ENCODE assay signal across 8 mouse cellular contexts in the genomic region with DNA sequence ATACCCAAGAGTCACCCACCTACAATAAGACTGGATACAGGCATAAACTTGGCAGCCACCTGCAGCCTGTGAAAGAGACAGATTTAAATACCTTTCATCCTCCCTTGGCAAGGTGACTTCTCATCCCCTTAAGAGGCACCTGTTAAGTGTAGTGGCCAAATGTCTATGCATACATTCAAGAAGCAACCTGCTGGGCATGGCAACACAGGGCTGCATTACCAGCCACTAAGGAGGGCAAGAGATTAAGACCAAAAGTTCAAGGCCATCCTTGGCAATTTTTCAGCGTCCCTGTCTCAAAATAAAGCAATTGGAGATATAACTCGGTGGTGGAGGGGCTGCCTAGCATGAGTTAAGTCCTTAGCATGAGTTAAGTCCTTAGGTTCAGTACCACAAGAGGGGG. TPM values are rescaled to one million over a fixed set of nuclear protein-coding genes. Genes with fewer than 3 reads are reported as not detected.
DNase-seq lines count a peak whose midpoint lies in the region; ATAC-seq and TF ChIP-seq lines count a peak whose summit lies in the region.

No protein-coding gene starts in this region.

- no peak for ATAC-seq in kidney, postnatal 0 days (replicated peaks; ENCODE audit: low FRiP score, low read depth)
- ATAC-seq in embryonic facial prominence, embryonic 13.5 days (ENCODE audit: insufficient number of reproducible peaks, insufficient read depth, low FRiP score, low TSS enrichment, low read depth), result no peak
- no peak for ATAC-seq in intestine, embryonic 15.5 days
- ATAC-seq in erythroid progenitor cell, adult 5-6 weeks (replicated peaks; ENCODE audit: low FRiP score, poor library complexity, severe bottlenecking), result no peak

- H3K27me3 ChIP-seq in kidney, postnatal 0 days (ENCODE audit: insufficient read depth, low read length), result no peaks in the 10 kb centered on the region
- H3K27me3 ChIP-seq in embryonic facial prominence, embryonic 13.5 days, result no peaks in the 10 kb centered on the region
- no peaks in the 10 kb centered on the region for H3K27me3 ChIP-seq in intestine, embryonic 15.5 days (replicated peaks)

- no peaks in the 10 kb centered on the region for H3K9me3 ChIP-seq in kidney, postnatal 0 days (replicated peaks; ENCODE audit: low read length)
- no peaks in the 10 kb centered on the region for H3K9me3 ChIP-seq in embryonic facial prominence, embryonic 13.5 days
- no peaks in the 10 kb centered on the region for H3K9me3 ChIP-seq in intestine, embryonic 15.5 days

- peaks cover 8% of the 10 kb centered on the region; the same call in 1 of the 2 replicates for H3K4me1 ChIP-seq in kidney, postnatal 0 days (replicated peaks; ENCODE audit: insufficient read depth, low read length)
- H3K4me1 ChIP-seq in embryonic facial prominence, embryonic 13.5 days, result peaks cover 21% of the 10 kb centered on the region
- H3K4me1 ChIP-seq in intestine, embryonic 15.5 days (replicated peaks), result peaks cover 20% of the 10 kb centered on the region

- H3K4me3 ChIP-seq in kidney, postnatal 0 days (replicated peaks; ENCODE audit: low read depth, low read length), result peak overlapping the region; percentile 77
- peak overlapping the region; percentile 69 for H3K4me3 ChIP-seq in embryonic facial prominence, embryonic 13.5 days
- peak overlapping the region; percentile 88 for H3K4me3 ChIP-seq in intestine, embryonic 15.5 days (replicated peaks)

- no peak for DNase-seq in kidney, postnatal 0 days (ENCODE audit: low spot score)
- DNase-seq in kidney, postnatal 25 days, result no peak
- DNase-seq in naive thymus-derived CD4-positive, alpha-beta T cell, adult 2 months (ENCODE audit: low read depth), result peak; percentile 27
- no peak for DNase-seq in left cerebral cortex, adult 11 months (ENCODE audit: low spot score)
- DNase-seq in cerebellum, postnatal 36 days, result no peak

- 16% methylated on average over 2 of the region's 2 CpGs for WGBS in kidney, postnatal 0 days
- 18% methylated on average over 2 of the region's 2 CpGs for WGBS in embryonic facial prominence, embryonic 13.5 days
- 15% methylated on average over 2 of the region's 2 CpGs for WGBS in intestine, embryonic 15.5 days

- H3K4me2 ChIP-seq in kidney, postnatal 0 days (ENCODE audit: low read length), result peak overlapping the region; percentile 92
- peak overlapping the region; percentile 92 for H3K4me2 ChIP-seq in embryonic facial prominence, embryonic 13.5 days
- H3K4me2 ChIP-seq in intestine, embryonic 15.5 days (replicated peaks), result peak overlapping the region; percentile 82

- no peak for TF ChIP-seq CTCF in kidney, postnatal 0 days (IDR thresholded peaks at IDR 0.05; ENCODE audit: low read depth)

- peak overlapping the region; percentile 79; the same call in 1 of the 2 replicates for H3K9ac ChIP-seq in kidney, postnatal 0 days (ENCODE audit: low read depth, low read length)
- peak overlapping the region; percentile 83 for H3K9ac ChIP-seq in embryonic facial prominence, embryonic 13.5 days
- H3K9ac ChIP-seq in intestine, embryonic 15.5 days, result peak overlapping the region; percentile 66

- peaks cover 21% of the 10 kb centered on the region for H3K36me3 ChIP-seq in kidney, postnatal 0 days (ENCODE audit: insufficient read depth, low read length)
- peaks cover 66% of the 10 kb centered on the region for H3K36me3 ChIP-seq in embryonic facial prominence, embryonic 13.5 days
- H3K36me3 ChIP-seq in intestine, embryonic 15.5 days, result peaks cover 39% of the 10 kb centered on the region

- H3K27ac ChIP-seq in kidney, postnatal 0 days, result no peak overlapping the region
- no peak overlapping the region for H3K27ac ChIP-seq in embryonic facial prominence, embryonic 13.5 days
- no peak overlapping the region for H3K27ac ChIP-seq in intestine, embryonic 15.5 days

RNA-seq across cellular contexts. Expression of a gene that starts 1.1 kb away (rescaled TPM):
- polyA plus RNA-seq in kidney, postnatal 0 days (2015; fragmentation: Nextera tagmentation; extraction: Ambion mirVana), result 40.6 and 45.1 TPM in 2 replicates
- polyA plus RNA-seq in embryonic facial prominence, embryonic 13.5 days (2015; fragmentation: Nextera tagmentation; extraction: Ambion mirVana), result 60.0 and 63.0 TPM in 2 replicates
- polyA plus RNA-seq in intestine, embryonic 15.5 days (2015; fragmentation: Nextera tagmentation; extraction: Ambion mirVana), result 52.5 and 56.3 TPM in 2 replicates
- 6.5 and 13.8 TPM in 2 replicates for total RNA-seq in erythroid progenitor cell, adult 5-6 weeks (2015; ENCODE audit: low replicate concordance)
- 19.1 and 20.7 TPM in 2 replicates for total RNA-seq in erythroid progenitor cell, adult 5-6 weeks (2017; ENCODE audit: low replicate concordance)

RNA-seq across cellular contexts. Expression of a gene that starts 1.2 kb away (rescaled TPM):
- 223 and 251 TPM in 2 replicates for polyA plus RNA-seq in kidney, postnatal 0 days (2015; fragmentation: Nextera tagmentation; extraction: Ambion mirVana)
- polyA plus RNA-seq in embryonic facial prominence, embryonic 13.5 days (2015; fragmentation: Nextera tagmentation; extraction: Ambion mirVana), result 286 and 310 TPM in 2 replicates
- polyA plus RNA-seq in intestine, embryonic 15.5 days (2015; fragmentation: Nextera tagmentation; extraction: Ambion mirVana), result 247 and 259 TPM in 2 replicates
- 41.5 and 42.5 TPM in 2 replicates for total RNA-seq in erythroid progenitor cell, adult 5-6 weeks (2015; ENCODE audit: low replicate concordance)
- 33.4 and 66.2 TPM in 2 replicates for total RNA-seq in erythroid progenitor cell, adult 5-6 weeks (2017; ENCODE audit: low replicate concordance)

RNA-seq across cellular contexts. Expression of a gene that starts 18.0 kb away (rescaled TPM):
- polyA plus RNA-seq in kidney, postnatal 0 days (2015; fragmentation: Nextera tagmentation; extraction: Ambion mirVana), result 42.7 and 44.6 TPM in 2 replicates
- polyA plus RNA-seq in embryonic facial prominence, embryonic 13.5 days (2015; fragmentation: Nextera tagmentation; extraction: Ambion mirVana), result 75.7 and 88.0 TPM in 2 replicates
- polyA plus RNA-seq in intestine, embryonic 15.5 days (2015; fragmentation: Nextera tagmentation; extraction: Ambion mirVana), result 60.6 and 61.5 TPM in 2 replicates
- total RNA-seq in erythroid progenitor cell, adult 5-6 weeks (2015; ENCODE audit: low replicate concordance), result 36.0 and 49.0 TPM in 2 replicates
- total RNA-seq in erythroid progenitor cell, adult 5-6 weeks (2017; ENCODE audit: low replicate concordance), result 119 and 162 TPM in 2 replicates

RNA-seq across cellular contexts. Expression of a gene that starts 21.7 kb away (rescaled TPM):
- polyA plus RNA-seq in kidney, postnatal 0 days (2015; fragmentation: Nextera tagmentation; extraction: Ambion mirVana), result 0.49 and 0.59 TPM in 2 replicates
- 0.19 and 0.44 TPM in 2 replicates for polyA plus RNA-seq in embryonic facial prominence, embryonic 13.5 days (2015; fragmentation: Nextera tagmentation; extraction: Ambion mirVana)
- 0.31 and 0.33 TPM in 2 replicates for polyA plus RNA-seq in intestine, embryonic 15.5 days (2015; fragmentation: Nextera tagmentation; extraction: Ambion mirVana)
- total RNA-seq in erythroid progenitor cell, adult 5-6 weeks (2015; ENCODE audit: low replicate concordance), result not detected in 2 replicates
- total RNA-seq in erythroid progenitor cell, adult 5-6 weeks (2017; ENCODE audit: low replicate concordance), result not detected in 2 replicates

RNA-seq across cellular contexts. Expression of a gene that starts 38.0 kb away (rescaled TPM):
- 48.6 and 52.1 TPM in 2 replicates for polyA plus RNA-seq in kidney, postnatal 0 days (2015; fragmentation: Nextera tagmentation; extraction: Ambion mirVana)
- polyA plus RNA-seq in embryonic facial prominence, embryonic 13.5 days (2015; fragmentation: Nextera tagmentation; extraction: Ambion mirVana), result 81.2 and 90.4 TPM in 2 replicates
- 58.1 and 62.9 TPM in 2 replicates for polyA plus RNA-seq in intestine, embryonic 15.5 days (2015; fragmentation: Nextera tagmentation; extraction: Ambion mirVana)
- 28.9 and 47.6 TPM in 2 replicates for total RNA-seq in erythroid progenitor cell, adult 5-6 weeks (2015; ENCODE audit: low replicate concordance)
- total RNA-seq in erythroid progenitor cell, adult 5-6 weeks (2017; ENCODE audit: low replicate concordance), result 60.4 and 91.1 TPM in 2 replicates
